Mouse (Mus musculus) induced T-regulatory cell, adult 2 months (primary cell): Measurements from ENCODE around the gene Gins1.
"Not testable (repeated sequence)": the region's sequence is repeated elsewhere in the genome, so short reads cannot be mapped to it uniquely, and the experiment has no call there.

ENCODE experiments used
- DNase-seq: peaks from one replicate; pipeline ENCODE4 v3.0.0-alpha.2; 2012; ENCODE audit warnings: low read depth

Gene Gins1

GRCm38 (mm10) chr2:150910295-150910881 is 5.2 kb downstream of the Gins1 start:
- peak; percentile 52 for DNase-seq

- no peak for DNase-seq
Observed at GRCm38 (mm10) chr2:150914781-150915515, 9.7 kb downstream of the Gins1 start.

- no peak for DNase-seq
Observed at GRCm38 (mm10) chr2:150915786-150916185, 10.6 kb downstream of the Gins1 start.

GRCm38 (mm10) chr2:150918720-150919119 is 13.5 kb downstream of the Gins1 start:
- peak; percentile 57 for DNase-seq

- DNase-seq, result no peak
Observed at GRCm38 (mm10) chr2:150920543-150920942, 15.3 kb downstream of the Gins1 start.

- no peak for DNase-seq
Observed at GRCm38 (mm10) chr2:150921697-150922096, 16.5 kb downstream of the Gins1 start.

GRCm38 (mm10) chr2:150922165-150922564 is 17.0 kb downstream of the Gins1 start:
- DNase-seq, result no peak

- no peak for DNase-seq
Observed at GRCm38 (mm10) chr2:150923026-150923425, 17.8 kb downstream of the Gins1 start.

GRCm38 (mm10) chr2:150923505-150923904 is 18.3 kb downstream of the Gins1 start:
- no peak for DNase-seq

GRCm38 (mm10) chr2:150927038-150927720 is 22.0 kb downstream of the Gins1 start:
- peak; percentile 52 for DNase-seq

GRCm38 (mm10) chr2:150929156-150929555 is 24.0 kb downstream of the Gins1 start:
- DNase-seq, result no peak

- no peak for DNase-seq
Observed at GRCm38 (mm10) chr2:150930806-150931205, 25.6 kb downstream of the Gins1 start.

GRCm38 (mm10) chr2:150933482-150933881 is 28.3 kb downstream of the Gins1 start:
- DNase-seq, result no peak

GRCm38 (mm10) chr2:150934659-150935058 is 29.5 kb downstream of the Gins1 start:
- no peak for DNase-seq

- DNase-seq, result no peak
Observed at GRCm38 (mm10) chr2:150944017-150944416, 38.8 kb downstream of the Gins1 start.

- not testable (repeated sequence) for DNase-seq
Observed at GRCm38 (mm10) chr2:150947341-150947740, 42.1 kb downstream of the Gins1 start.

GRCm38 (mm10) chr2:150947880-150948611 is 42.8 kb downstream of the Gins1 start:
- DNase-seq, result not testable (repeated sequence)

GRCm38 (mm10) chr2:150948786-150949185 is 43.6 kb downstream of the Gins1 start:
- DNase-seq, result no peak

- DNase-seq, result no peak
Observed at GRCm38 (mm10) chr2:150949652-150950051, 44.5 kb downstream of the Gins1 start.

GRCm38 (mm10) chr2:150950056-150950455 is 44.9 kb downstream of the Gins1 start:
- no peak for DNase-seq

GRCm38 (mm10) chr2:150951201-150951600 is 46.0 kb downstream of the Gins1 start:
- DNase-seq, result no peak

GRCm38 (mm10) chr2:150955859-150956258 is 50.7 kb downstream of the Gins1 start:
- no peak for DNase-seq
